In genomic region chr7:110982053-110982705, GRCm38 (mm10) we compare ENCODE assay signal across 8 mouse cellular contexts. TPM values are rescaled to one million over a fixed set of nuclear protein-coding genes. Genes with fewer than 3 reads are reported as not detected.
DNase-seq lines count a peak whose midpoint lies in the region; ATAC-seq lines count a peak whose summit lies in the region.

Mrvi1 (minus strand) TSS chr7:110982461.

- H3K4me3 ChIP-seq in heart, embryonic 11.5 days (ENCODE audit: low read depth, low read length), result peak within 1 kb of the TSS; percentile 16
- peak within 1 kb of the TSS; percentile 34 for H3K4me3 ChIP-seq in kidney, embryonic 15.5 days (replicated peaks)
- peak within 1 kb of the TSS; percentile 31 for H3K4me3 ChIP-seq in lung, embryonic 15.5 days

- DNase-seq in MN1 (ENCODE audit: low spot score), result peak; percentile 84
- peak; percentile 72 for DNase-seq in adrenal gland, postnatal 14 days
- DNase-seq in testis, postnatal 10 days (ENCODE audit: low spot score), result peak; percentile 87
- no peak for DNase-seq in thymus, postnatal 14 days
- DNase-seq in natural killer cell, adult 2 months (ENCODE audit: low spot score in 2 of 2), result no peak

- ATAC-seq in heart, embryonic 11.5 days (replicated peaks; ENCODE audit: insufficient number of reproducible peaks, low FRiP score, low TSS enrichment), result peak; percentile 68
- peak; percentile 66 for ATAC-seq in kidney, embryonic 15.5 days (replicated peaks; ENCODE audit: low FRiP score)
- ATAC-seq in lung, embryonic 15.5 days (ENCODE audit: borderline replicate concordance, extremely low read depth, low FRiP score, low TSS enrichment), result peak; percentile 76

- H3K4me2 ChIP-seq in heart, embryonic 11.5 days, result peak within 1 kb of the TSS; percentile 56
- peak within 1 kb of the TSS; percentile 54 for H3K4me2 ChIP-seq in kidney, embryonic 15.5 days
- H3K4me2 ChIP-seq in lung, embryonic 15.5 days, result peak within 1 kb of the TSS; percentile 45

- peak within 1 kb of the TSS; percentile 62 for H3K9ac ChIP-seq in heart, embryonic 11.5 days (ENCODE audit: low read depth, low read length)
- peak within 1 kb of the TSS; percentile 4; the same call in 1 of the 2 replicates for H3K9ac ChIP-seq in kidney, embryonic 15.5 days
- H3K9ac ChIP-seq in lung, embryonic 15.5 days, result peak within 1 kb of the TSS; percentile 21; the same call in 1 of the 2 replicates

- H3K4me1 ChIP-seq in heart, embryonic 11.5 days (ENCODE audit: control insufficient read depth, insufficient read depth, low read length), result peaks cover 33% of the 10 kb centered on the region
- H3K4me1 ChIP-seq in kidney, embryonic 15.5 days, result peaks cover 37% of the 10 kb centered on the region
- H3K4me1 ChIP-seq in lung, embryonic 15.5 days, result peaks cover 57% of the 10 kb centered on the region

- 16% methylated on average over 7 of the region's 7 CpGs for WGBS in heart, embryonic 11.5 days (ENCODE audit: insufficient replicate concordance)
- 45% methylated on average over 7 of the region's 7 CpGs for WGBS in kidney, embryonic 15.5 days
- WGBS in lung, embryonic 15.5 days, result 24% methylated on average over 7 of the region's 7 CpGs

- H3K27ac ChIP-seq in heart, embryonic 11.5 days (ENCODE audit: low read depth, low read length), result peak within 1 kb of the TSS; percentile 81
- H3K27ac ChIP-seq in kidney, embryonic 15.5 days, result peak within 1 kb of the TSS; percentile 93
- peak within 1 kb of the TSS; percentile 94 for H3K27ac ChIP-seq in lung, embryonic 15.5 days

- no peaks in the 10 kb centered on the region for H3K36me3 ChIP-seq in heart, embryonic 11.5 days (ENCODE audit: control insufficient read depth, insufficient read depth, low read length)
- H3K36me3 ChIP-seq in kidney, embryonic 15.5 days, result no peaks in the 10 kb centered on the region
- no peaks in the 10 kb centered on the region for H3K36me3 ChIP-seq in lung, embryonic 15.5 days

- H3K9me3 ChIP-seq in heart, embryonic 11.5 days (replicated peaks; ENCODE audit: control insufficient read depth, low read length), result no peaks in the 10 kb centered on the region
- H3K9me3 ChIP-seq in kidney, embryonic 15.5 days (replicated peaks), result no peaks in the 10 kb centered on the region
- no peaks in the 10 kb centered on the region for H3K9me3 ChIP-seq in lung, embryonic 15.5 days

- H3K27me3 ChIP-seq in heart, embryonic 11.5 days (ENCODE audit: control insufficient read depth, insufficient read depth, low read length), result no peaks in the 10 kb centered on the region
- H3K27me3 ChIP-seq in kidney, embryonic 15.5 days, result no peaks in the 10 kb centered on the region
- H3K27me3 ChIP-seq in lung, embryonic 15.5 days, result no peaks in the 10 kb centered on the region

RNA-seq across cellular contexts. Expression of gene Mrvi1, which starts in this region (rescaled TPM):
- total RNA-seq in adrenal gland, postnatal 14 days (2021), result 11.6 and 13.0 TPM in 2 replicates
- polyA plus RNA-seq in heart, embryonic 11.5 days (2014; fragmentation: Nextera tagmentation; extraction: Ambion mirVana), result 6.6 and 7.4 TPM in 2 replicates
- 11.1 and 15.8 TPM in 2 replicates for polyA plus RNA-seq in kidney, embryonic 15.5 days (2015; fragmentation: Nextera tagmentation; extraction: Ambion mirVana)
- polyA plus RNA-seq in lung, embryonic 15.5 days (2015; fragmentation: Nextera tagmentation; extraction: Ambion mirVana), result 9.1 and 10.0 TPM in 2 replicates

Comparison
In these comparisons a context has a peak if more than half of its experiments do, and no peak if none do; other contexts are left out.
1. DNase-seq: peak in MN1 (single experiment), adrenal gland, postnatal 14 days (single experiment) and testis, postnatal 10 days (single experiment); none in thymus, postnatal 14 days (single experiment) and natural killer cell, adult 2 months (0 of 2).
2. H3K9ac ChIP-seq: peak in every context shown above with its lines; median percentile 62 in heart, embryonic 11.5 days; 21 in lung, embryonic 15.5 days; 4 in kidney, embryonic 15.5 days.
3. Peak in every context shown above with its lines, with median percentiles within 50 percentile points of each other: ATAC-seq, H3K27ac ChIP-seq, H3K4me2 ChIP-seq and H3K4me3 ChIP-seq.